In genomic region chr17:47908079-47908478, GRCm38 (mm10) we compare ENCODE assay signal across 20 mouse cellular contexts. TPM values are rescaled to one million over a fixed set of nuclear protein-coding genes. Genes with fewer than 3 reads are reported as not detected.
DNase-seq lines count a peak whose midpoint lies in the region; ATAC-seq and TF ChIP-seq lines count a peak whose summit lies in the region.
"Had no signal": no experiment of that assay in that cellular context is flagged by ENCODE, and none has a peak within 500 bp of the region (broad histone marks: within the 10 kb centered on the region; RNA-seq: fewer than 3 reads in every experiment).

No protein-coding gene starts in this region.

- no peaks in the 10 kb centered on the region for H3K9me3 ChIP-seq in forebrain, embryonic 11.5 days (ENCODE audit: control insufficient read depth, low read length)
- no peaks in the 10 kb centered on the region for H3K9me3 ChIP-seq in forebrain, embryonic 16.5 days (ENCODE audit: control insufficient read depth, low read length)
- H3K9me3 ChIP-seq in lung, embryonic 15.5 days = no peaks in the 10 kb centered on the region
- no peaks in the 10 kb centered on the region for H3K9me3 ChIP-seq in embryonic facial prominence, embryonic 13.5 days
- H3K9me3 ChIP-seq in midbrain, embryonic 13.5 days = no peaks in the 10 kb centered on the region
- H3K9me3 ChIP-seq: heart, embryonic 10.5 days; liver, embryonic 13.5 days had no signal

- DNase-seq in forebrain, embryonic 11.5 days (ENCODE audit: low spot score) = no peak
- no peak for DNase-seq in lung, postnatal 25 days (ENCODE audit: low spot score)
- no peak for DNase-seq in gastrocnemius, adult 2 months
- DNase-seq: adrenal gland, postnatal 25 days; cerebellum, adult 9-10 months; gastrocnemius, postnatal 10 days; heart, postnatal 36 days; kidney, adult 2 months; kidney, postnatal 25 days; layer of hippocampus, adult 9-11 months; liver, embryonic 13.5 days; lung, postnatal 14 days; thymus, postnatal 4 days had no signal

- 84% methylated on average over 2 of the region's 2 CpGs for WGBS in forebrain, embryonic 11.5 days
- 68% methylated on average over 2 of the region's 2 CpGs for WGBS in forebrain, embryonic 16.5 days
- WGBS in lung, embryonic 15.5 days = 83% methylated on average over 2 of the region's 2 CpGs
- 92% methylated on average over 2 of the region's 2 CpGs for WGBS in embryonic facial prominence, embryonic 13.5 days
- 77% methylated on average over 2 of the region's 2 CpGs for WGBS in midbrain, embryonic 13.5 days

- H3K4me3 ChIP-seq in forebrain, embryonic 11.5 days (ENCODE audit: low read depth, low read length) = no peak overlapping the region
- no peak overlapping the region for H3K4me3 ChIP-seq in forebrain, embryonic 16.5 days (replicated peaks; ENCODE audit: low read length)
- no peak overlapping the region for H3K4me3 ChIP-seq in lung, embryonic 15.5 days
- no peak overlapping the region for H3K4me3 ChIP-seq in embryonic facial prominence, embryonic 13.5 days
- no peak overlapping the region for H3K4me3 ChIP-seq in midbrain, embryonic 13.5 days (replicated peaks)
- no peak overlapping the region for H3K4me3 ChIP-seq in gastrocnemius, adult 2 months
- H3K4me3 ChIP-seq: heart, embryonic 10.5 days had no signal

- peak overlapping the region; percentile 18; the same call in 1 of the 2 replicates for H3K4me2 ChIP-seq in forebrain, embryonic 11.5 days (ENCODE audit: low read depth, low read length, severe bottlenecking)
- H3K4me2 ChIP-seq in forebrain, embryonic 16.5 days (ENCODE audit: low read length) = no peak overlapping the region
- no peak overlapping the region for H3K4me2 ChIP-seq in lung, embryonic 15.5 days
- H3K4me2 ChIP-seq in embryonic facial prominence, embryonic 13.5 days = 0 out of 2 replicates have a peak overlapping the region, but pooled peaks have one; percentile 9
- H3K4me2 ChIP-seq in midbrain, embryonic 13.5 days (replicated peaks) = 0 out of 2 replicates have a peak overlapping the region, but pooled peaks have one; percentile 19

- no peaks in the 10 kb centered on the region for H3K36me3 ChIP-seq in forebrain, embryonic 11.5 days (ENCODE audit: control insufficient read depth, insufficient read depth, low read length)
- no peaks in the 10 kb centered on the region for H3K36me3 ChIP-seq in forebrain, embryonic 16.5 days (ENCODE audit: control insufficient read depth, insufficient read depth)
- peaks cover 16% of the 10 kb centered on the region for H3K36me3 ChIP-seq in lung, embryonic 15.5 days
- peaks cover 12% of the 10 kb centered on the region for H3K36me3 ChIP-seq in embryonic facial prominence, embryonic 13.5 days
- peaks cover 11% of the 10 kb centered on the region; the same call in 1 of the 2 replicates for H3K36me3 ChIP-seq in midbrain, embryonic 13.5 days

- no peak overlapping the region for H3K9ac ChIP-seq in forebrain, embryonic 11.5 days (ENCODE audit: low read length)
- no peak overlapping the region for H3K9ac ChIP-seq in forebrain, embryonic 16.5 days (replicated peaks; ENCODE audit: low read depth, low read length)
- no peak overlapping the region for H3K9ac ChIP-seq in lung, embryonic 15.5 days
- peak overlapping the region; percentile 40; the same call in 1 of the 2 replicates for H3K9ac ChIP-seq in embryonic facial prominence, embryonic 13.5 days
- H3K9ac ChIP-seq in midbrain, embryonic 13.5 days (replicated peaks) = no peak overlapping the region

- peaks cover 48% of the 10 kb centered on the region for H3K4me1 ChIP-seq in forebrain, embryonic 11.5 days (replicated peaks; ENCODE audit: control insufficient read depth, insufficient read depth, low read length)
- peaks cover 53% of the 10 kb centered on the region for H3K4me1 ChIP-seq in forebrain, embryonic 16.5 days (replicated peaks; ENCODE audit: control insufficient read depth, insufficient read depth, low read length)
- peaks cover 65% of the 10 kb centered on the region for H3K4me1 ChIP-seq in lung, embryonic 15.5 days
- peaks cover 54% of the 10 kb centered on the region for H3K4me1 ChIP-seq in embryonic facial prominence, embryonic 13.5 days
- H3K4me1 ChIP-seq in midbrain, embryonic 13.5 days (replicated peaks) = peaks cover 77% of the 10 kb centered on the region

- H3K27ac ChIP-seq in forebrain, embryonic 11.5 days (ENCODE audit: low read depth, low read length) = no peak overlapping the region
- no peak overlapping the region for H3K27ac ChIP-seq in forebrain, embryonic 16.5 days (ENCODE audit: low read length)
- H3K27ac ChIP-seq in lung, embryonic 15.5 days = peak overlapping the region; percentile 3; the same call in 1 of the 2 replicates
- peak overlapping the region; percentile 39; the same call in 1 of the 2 replicates for H3K27ac ChIP-seq in embryonic facial prominence, embryonic 13.5 days
- peak overlapping the region; percentile 1; the same call in 1 of the 2 replicates for H3K27ac ChIP-seq in midbrain, embryonic 13.5 days
- no peak overlapping the region for H3K27ac ChIP-seq in gastrocnemius, adult 2 months

- intact Hi-C loops in gastrocnemius, adult 2 months (cut with DNase I) = no loop called here

- ATAC-seq in forebrain, embryonic 11.5 days (replicated peaks; ENCODE audit: low FRiP score) = no peak
- ATAC-seq in forebrain, embryonic 16.5 days = no peak
- ATAC-seq in lung, embryonic 15.5 days (ENCODE audit: borderline replicate concordance, extremely low read depth, low FRiP score, low TSS enrichment) = peak; percentile 13; the same call in 1 of the 2 replicates
- ATAC-seq in embryonic facial prominence, embryonic 13.5 days (ENCODE audit: insufficient number of reproducible peaks, insufficient read depth, low FRiP score, low TSS enrichment, low read depth) = no peak
- no peak for ATAC-seq in midbrain, embryonic 13.5 days
- ATAC-seq in inflammation-experienced regulatory T-cells, adult 6 months = no peak

- TF ChIP-seq CTCF in gastrocnemius, adult 2 months (IDR thresholded peaks at IDR 0.05) = no peak

- H3K27me3 ChIP-seq in forebrain, embryonic 11.5 days (ENCODE audit: control insufficient read depth, insufficient read depth, low read length) = peaks cover 48% of the 10 kb centered on the region
- H3K27me3 ChIP-seq in forebrain, embryonic 16.5 days (replicated peaks; ENCODE audit: control insufficient read depth, insufficient read depth, low read length) = peaks cover 16% of the 10 kb centered on the region; the same call in 1 of the 2 replicates
- H3K27me3 ChIP-seq in lung, embryonic 15.5 days = no peaks in the 10 kb centered on the region
- no peaks in the 10 kb centered on the region for H3K27me3 ChIP-seq in embryonic facial prominence, embryonic 13.5 days
- peaks cover 29% of the 10 kb centered on the region for H3K27me3 ChIP-seq in midbrain, embryonic 13.5 days
- H3K27me3 ChIP-seq: CH12.LX; liver, embryonic 13.5 days had no signal

RNA-seq across cellular contexts. Expression of gene Foxp4, which starts 16.4 kb away (rescaled TPM):
- 26.1 and 27.8 TPM in 2 replicates for polyA plus RNA-seq in forebrain, embryonic 11.5 days (2014; fragmentation: Nextera tagmentation; extraction: Ambion mirVana)
- 29.1 and 29.6 TPM in 2 replicates for polyA plus RNA-seq in forebrain, embryonic 16.5 days (2015; fragmentation: Nextera tagmentation; extraction: Ambion mirVana)
- polyA plus RNA-seq in lung, embryonic 15.5 days (2015; fragmentation: Nextera tagmentation; extraction: Ambion mirVana) = 23.7 and 24.1 TPM in 2 replicates
- 18.9 and 19.8 TPM in 2 replicates for polyA plus RNA-seq in embryonic facial prominence, embryonic 13.5 days (2015; fragmentation: Nextera tagmentation; extraction: Ambion mirVana)
- 16.0 and 25.2 TPM in 2 replicates for polyA plus RNA-seq in midbrain, embryonic 13.5 days (2015; fragmentation: Nextera tagmentation; extraction: Ambion mirVana)
- 1 to 10 TPM; 7.3 to 7.9 TPM for total RNA-seq in gastrocnemius, adult 2 months (2021)
- 1 to 10 TPM; 1.9 to 5.7 (median 4.4) TPM for polyA plus RNA-seq in inflammation-experienced regulatory T-cells, adult 6 months (2017; shearing (Covaris generic))

Comparison
In these comparisons a context has a peak if more than half of its experiments do, and no peak if none do; other contexts are left out.
1. H3K4me2 ChIP-seq: peak in forebrain, embryonic 11.5 days (single experiment), embryonic facial prominence, embryonic 13.5 days (single experiment) and midbrain, embryonic 13.5 days (single experiment); none in forebrain, embryonic 16.5 days (single experiment) and lung, embryonic 15.5 days (single experiment).
2. H3K27ac ChIP-seq: peak in lung, embryonic 15.5 days (single experiment), embryonic facial prominence, embryonic 13.5 days (single experiment) and midbrain, embryonic 13.5 days (single experiment); none in forebrain, embryonic 11.5 days (single experiment), forebrain, embryonic 16.5 days (single experiment) and gastrocnemius, adult 2 months (single experiment).